ENCODE assay signal across 9 mouse cellular contexts in genomic region chr3:35102715-35103591, GRCm38 (mm10).
DNase-seq lines count a peak whose midpoint lies in the region; ATAC-seq and TF ChIP-seq lines count a peak whose summit lies in the region.
"Had no signal": no experiment of that assay in that cellular context is flagged by ENCODE, and none has a peak within 500 bp of the region (broad histone marks: within the 10 kb centered on the region; RNA-seq: fewer than 3 reads in every experiment).

No protein-coding gene starts in this region.

- H3K9ac ChIP-seq in kidney, postnatal 0 days (ENCODE audit: low read depth, low read length), result no peak overlapping the region
- H3K9ac ChIP-seq in liver, postnatal 0 days (replicated peaks), result no peak overlapping the region
- H3K9ac ChIP-seq: heart, embryonic 13.5 days had no signal

- no peaks in the 10 kb centered on the region for H3K36me3 ChIP-seq in kidney, postnatal 0 days (ENCODE audit: insufficient read depth, low read length)
- no peaks in the 10 kb centered on the region for H3K36me3 ChIP-seq in liver, postnatal 0 days (replicated peaks; ENCODE audit: insufficient read depth, low read length)
- H3K36me3 ChIP-seq: heart, embryonic 13.5 days had no signal

- no peaks in the 10 kb centered on the region for H3K4me1 ChIP-seq in kidney, postnatal 0 days (replicated peaks; ENCODE audit: insufficient read depth, low read length)
- H3K4me1 ChIP-seq in liver, postnatal 0 days (ENCODE audit: insufficient read depth), result no peaks in the 10 kb centered on the region

- no peak overlapping the region for H3K27ac ChIP-seq in kidney, postnatal 0 days
- H3K27ac ChIP-seq in liver, postnatal 0 days (ENCODE audit: low read depth), result no peak overlapping the region
- H3K27ac ChIP-seq: heart, embryonic 13.5 days had no signal

- H3K4me3 ChIP-seq in kidney, postnatal 0 days (replicated peaks; ENCODE audit: low read depth, low read length), result no peak overlapping the region
- no peak overlapping the region for H3K4me3 ChIP-seq in liver, postnatal 0 days (ENCODE audit: low read depth, low read length)
- H3K4me3 ChIP-seq: heart, embryonic 13.5 days had no signal

- no peaks in the 10 kb centered on the region for H3K27me3 ChIP-seq in kidney, postnatal 0 days (ENCODE audit: insufficient read depth, low read length)
- H3K27me3 ChIP-seq in liver, postnatal 0 days (ENCODE audit: insufficient read depth, low read length), result no peaks in the 10 kb centered on the region

- no peak for ATAC-seq in kidney, postnatal 0 days (replicated peaks; ENCODE audit: low FRiP score, low read depth)
- no peak for ATAC-seq in liver, postnatal 0 days
- no peak for ATAC-seq in activated CD4-positive, CD25-positive, alpha-beta regulatory T cell, adult 4 months

- 56% methylated on average over 13 of the region's 13 CpGs for WGBS in kidney, postnatal 0 days
- WGBS in liver, postnatal 0 days (ENCODE audit: insufficient replicate concordance), result 54% methylated on average over 13 of the region's 13 CpGs

- no peak overlapping the region for H3K4me2 ChIP-seq in kidney, postnatal 0 days (ENCODE audit: low read length)
- H3K4me2 ChIP-seq in liver, postnatal 0 days (ENCODE audit: low read depth, low read length), result no peak overlapping the region
- H3K4me2 ChIP-seq: heart, embryonic 13.5 days had no signal

- peak; percentile 84 for DNase-seq in 3T3-L1 (ENCODE audit: low read depth, low spot score)
- DNase-seq in MN1 (ENCODE audit: low spot score), result peak; percentile 36
- peak; percentile 62 to 66 for DNase-seq in cerebellum, postnatal 36 days
- peak; percentile 71 to 78 for DNase-seq in frontal cortex, postnatal 36 days (ENCODE audit: low spot score in 2 of 2)
- peak; percentile 85 for DNase-seq in kidney, postnatal 0 days (ENCODE audit: low spot score)
- DNase-seq in liver, postnatal 0 days, result peak; percentile 46
- DNase-seq in retina, embryonic 14.5 days (ENCODE audit: low spot score), result peak; percentile 91

- H3K9me3 ChIP-seq in kidney, postnatal 0 days (replicated peaks; ENCODE audit: low read length), result no peaks in the 10 kb centered on the region
- no peaks in the 10 kb centered on the region for H3K9me3 ChIP-seq in liver, postnatal 0 days (ENCODE audit: low read length)
- H3K9me3 ChIP-seq: heart, embryonic 13.5 days had no signal

- peak; percentile 92 for TF ChIP-seq CTCF in kidney, postnatal 0 days (IDR thresholded peaks at IDR 0.05; ENCODE audit: low read depth)
- TF ChIP-seq CTCF in liver, postnatal 0 days (IDR thresholded peaks at IDR 0.05; ENCODE audit: low read depth), result peak; percentile 77

- no peak for TF ChIP-seq EP300 in liver, postnatal 0 days (IDR thresholded peaks at IDR 0.05; ENCODE audit: low read depth)

Comparison
In these comparisons a context has a peak if more than half of its experiments do, and no peak if none do; other contexts are left out.
1. DNase-seq: peak in every context shown above with its lines; median percentile 91 in retina, embryonic 14.5 days; 85 in kidney, postnatal 0 days; 84 in 3T3-L1; 74 in frontal cortex, postnatal 36 days; 64 in cerebellum, postnatal 36 days; 46 in liver, postnatal 0 days; 36 in MN1.